Mouse (Mus musculus) erythroid progenitor cell, adult 5-6 weeks (primary cell): ENCODE data around the gene Dyrk2. TPM values are rescaled to one million over a fixed set of nuclear protein-coding genes. Genes with fewer than 3 reads are reported as not detected.

Experiments used
- ATAC-seq: replicated peaks from 2 replicates; pipeline ENCODE4 v1.8.0; 2016; ENCODE audit warnings: moderate number of reproducible peaks, mild to moderate bottlenecking, moderate TSS enrichment, inconsistent platforms; ENCODE audit not compliant: poor library complexity, low FRiP score, severe bottlenecking
- total RNA-seq, 2 experiments: library from RNA; stranded (forward) in 1 of 2; stranded (reverse) in 1 of 2; fragments of 150-400 nt in 1 of 2; fragments of 186-747, 209-891 nt in 1 of 2; gene quantifications; 2 replicates each; pipeline versions ENCODE4 v1.2.3 to v1.2.4; 2015 to 2017; ENCODE audit warnings: low replicate concordance in 2 of 2

Gene Dyrk2
- total RNA-seq, 2 experiments from 2014 or later = 6.3 to 6.8 TPM

DNA sequence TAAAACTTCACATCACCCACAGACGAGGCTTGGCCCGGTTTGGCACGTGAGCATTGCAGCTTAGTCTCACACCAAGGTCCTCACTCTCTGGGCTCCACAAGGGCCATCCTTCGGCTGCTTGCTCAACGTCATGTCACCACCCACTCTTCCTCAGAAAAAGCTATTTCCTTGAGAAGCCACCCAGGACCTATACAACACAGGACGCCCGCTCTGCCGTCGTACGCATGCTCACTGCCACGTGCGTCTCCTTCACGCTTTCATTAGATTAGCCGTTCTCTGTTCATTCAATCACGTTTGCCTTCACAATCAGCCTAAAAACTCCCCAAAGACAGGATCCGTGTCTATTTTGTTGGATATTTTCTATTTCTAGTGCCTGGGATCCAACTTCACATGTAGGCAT, 17.5 kb downstream of the Dyrk2 start:
- ATAC-seq = no peak

DNA sequence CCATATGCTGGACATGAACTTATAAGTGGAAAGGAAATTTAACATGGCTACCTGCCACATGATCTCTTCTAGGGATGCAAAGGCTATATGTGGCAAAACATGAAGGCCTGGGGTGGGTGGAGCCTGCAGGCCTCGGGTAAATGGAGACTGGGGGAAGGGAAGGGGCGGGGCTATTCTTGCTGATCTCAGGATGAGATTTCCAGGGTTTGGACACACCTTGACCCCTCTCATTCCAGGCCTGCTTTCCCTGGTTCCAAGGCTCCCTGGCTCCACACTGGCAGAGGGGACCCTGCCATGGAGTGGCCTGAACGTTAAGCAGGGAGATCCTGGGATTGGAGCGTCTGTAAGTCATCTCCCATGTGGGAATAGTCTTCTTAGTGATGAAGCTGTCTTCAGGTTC, 21.5 kb downstream of the Dyrk2 start:
- no peak for ATAC-seq

DNA sequence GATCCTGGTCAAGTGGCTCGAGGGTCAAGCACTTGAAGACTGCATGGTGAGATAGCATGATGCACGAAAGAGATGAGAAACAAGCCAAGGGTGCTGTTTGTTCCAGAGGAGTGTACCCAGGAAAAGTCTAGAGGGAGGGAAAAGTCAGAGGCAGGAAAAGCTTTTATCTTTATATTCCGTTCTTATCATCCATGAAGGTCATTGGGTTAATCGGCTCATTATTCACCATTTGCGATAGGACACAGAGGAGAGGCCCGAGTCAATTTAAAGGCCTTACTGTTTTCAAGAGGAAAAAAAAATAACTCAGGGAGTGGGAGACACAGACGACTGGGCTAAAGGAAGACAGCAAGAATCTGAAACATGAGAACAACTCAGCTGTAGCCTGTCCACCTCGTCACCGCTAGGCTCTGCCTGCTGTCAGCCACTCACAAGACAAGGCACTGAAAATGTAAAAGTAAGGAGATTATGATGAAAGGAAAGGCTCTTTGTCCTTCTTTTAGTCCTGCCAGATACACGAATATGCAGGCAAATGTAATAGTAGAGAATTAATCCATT, 22.9 kb downstream of the Dyrk2 start:
- no peak for ATAC-seq

DNA sequence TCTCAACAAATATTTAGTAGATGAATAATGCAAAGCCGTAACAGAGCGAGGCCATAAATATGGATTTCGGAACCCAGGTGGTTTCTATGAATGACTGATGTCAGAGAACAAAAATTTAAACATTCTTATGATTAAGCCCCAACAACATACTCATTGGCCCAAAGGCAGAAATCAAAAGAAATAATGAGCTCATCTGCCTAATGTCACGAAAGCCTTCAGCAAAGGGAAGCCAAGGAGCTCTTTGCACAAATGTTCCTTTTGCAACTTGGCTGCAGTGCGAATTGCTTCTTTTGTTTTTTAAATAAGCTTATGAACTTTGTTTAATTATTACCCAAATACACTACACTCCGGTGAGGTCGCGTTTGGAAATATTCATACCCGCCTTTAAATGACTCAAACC, 29.4 kb downstream of the Dyrk2 start:
- no peak for ATAC-seq

DNA sequence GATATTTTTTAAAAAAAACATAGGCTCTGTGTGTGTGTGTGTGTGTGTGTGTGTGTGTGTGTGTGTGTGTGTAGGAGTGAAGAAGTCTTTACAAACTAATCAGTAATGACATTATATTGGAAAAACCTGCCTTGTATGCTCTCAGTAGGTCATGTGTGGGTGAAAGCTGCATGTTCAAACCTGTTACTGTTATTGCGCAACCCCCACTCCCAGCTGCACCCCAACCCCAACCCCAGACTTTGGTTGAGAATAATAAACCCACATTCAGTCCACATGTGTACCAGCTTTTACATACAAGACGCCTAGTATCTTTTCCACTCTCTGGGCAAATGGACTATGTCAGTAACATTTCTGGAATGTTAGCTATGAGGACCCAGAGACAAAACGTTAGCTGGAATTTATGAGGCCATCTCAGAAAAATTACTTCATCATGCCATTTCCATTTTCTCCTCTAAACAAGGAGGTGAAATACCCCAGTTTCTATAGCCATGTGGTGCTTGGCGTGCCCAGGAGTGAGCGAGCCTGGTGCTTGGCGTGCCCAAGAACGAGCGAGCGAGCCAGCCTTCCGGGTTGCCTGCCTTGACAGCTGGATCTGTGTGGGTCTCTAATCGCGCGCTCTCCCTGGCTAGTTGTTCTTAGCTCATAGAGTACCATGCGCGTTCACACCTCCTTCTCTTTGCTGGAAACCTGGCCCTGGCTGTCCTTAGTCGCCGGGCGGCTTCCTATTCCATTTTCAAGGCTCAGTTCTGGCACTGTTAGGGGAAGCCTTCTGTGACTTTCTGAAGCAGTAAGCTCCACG, 30.5 kb downstream of the Dyrk2 start:
- ATAC-seq = no peak

DNA sequence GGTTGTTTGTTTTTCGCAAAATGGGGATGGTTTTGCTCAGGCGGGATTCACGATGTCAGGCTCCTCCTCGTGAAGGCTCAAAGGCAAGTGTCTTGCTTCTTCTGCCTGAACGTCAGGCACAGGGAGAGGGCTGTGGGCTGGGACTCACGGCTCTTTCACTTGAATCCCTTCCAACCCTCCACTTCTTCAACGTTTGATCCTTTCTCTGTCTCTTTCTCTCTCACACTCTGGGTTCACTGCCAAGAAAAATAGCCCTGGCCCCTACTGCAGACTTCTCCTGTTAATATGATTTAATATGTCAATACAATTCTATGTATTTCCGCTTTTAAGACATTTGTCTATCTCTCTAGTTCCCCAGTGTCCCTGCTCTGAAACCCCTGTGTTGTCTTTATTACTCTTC, 32.4 kb downstream of the Dyrk2 start:
- no peak for ATAC-seq

DNA sequence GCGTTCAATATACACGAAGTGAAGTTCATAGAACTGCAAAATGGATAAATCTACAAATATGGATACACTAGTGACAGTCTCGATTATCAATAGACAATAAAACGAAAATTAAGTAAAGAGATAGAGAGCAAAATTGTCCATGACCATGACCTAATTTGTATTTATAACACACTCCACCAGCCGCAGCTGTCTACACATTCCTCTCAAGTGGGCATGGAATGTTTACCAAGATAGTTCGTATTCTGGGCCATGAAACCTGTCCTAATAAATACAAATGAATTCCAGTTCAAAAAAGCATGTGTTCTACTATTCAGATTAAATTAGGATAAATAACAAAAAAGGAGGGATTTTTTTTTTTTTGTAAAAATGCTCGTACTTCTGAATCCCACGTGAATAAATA, 38.8 kb downstream of the Dyrk2 start:
- ATAC-seq = no peak

DNA sequence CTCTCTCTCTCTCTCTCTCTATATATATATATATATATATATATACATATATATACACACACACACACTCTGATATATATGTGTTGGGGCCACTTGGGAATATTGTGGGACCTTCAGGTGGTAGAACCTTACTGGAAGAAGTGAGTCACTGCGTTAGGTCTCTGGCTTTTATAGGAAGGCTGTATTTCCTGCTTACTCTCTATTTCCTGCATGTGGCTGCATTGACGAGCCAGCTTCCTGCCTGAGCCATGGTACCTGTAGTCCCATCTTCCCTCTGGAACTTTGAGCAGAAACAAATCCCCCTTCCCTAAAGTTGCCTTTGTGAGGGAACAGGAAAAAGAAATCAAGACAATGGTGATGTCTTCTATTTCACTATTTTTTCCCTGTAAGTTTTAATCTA, 40.4 kb downstream of the Dyrk2 start:
- no peak for ATAC-seq

DNA sequence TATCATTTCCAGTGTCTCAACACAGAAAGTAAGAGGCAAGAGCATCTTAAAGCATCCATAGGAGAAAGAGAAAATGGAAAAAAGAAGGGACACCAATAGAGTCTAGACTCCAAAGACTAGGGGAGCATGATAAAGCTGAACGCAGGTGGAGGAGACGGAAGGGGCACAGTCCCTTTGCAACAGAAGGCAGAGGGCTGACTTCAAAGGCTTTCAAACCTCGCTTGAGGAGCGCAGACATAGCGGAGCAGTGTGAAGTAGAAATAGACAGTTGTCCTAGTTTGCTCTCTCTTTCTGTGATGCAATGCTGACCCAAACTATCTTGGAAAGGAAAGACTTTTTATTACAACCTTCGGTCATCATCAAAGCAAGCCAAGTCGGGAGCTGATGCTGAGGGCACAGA, 42.9 kb downstream of the Dyrk2 start:
- ATAC-seq = no peak

DNA sequence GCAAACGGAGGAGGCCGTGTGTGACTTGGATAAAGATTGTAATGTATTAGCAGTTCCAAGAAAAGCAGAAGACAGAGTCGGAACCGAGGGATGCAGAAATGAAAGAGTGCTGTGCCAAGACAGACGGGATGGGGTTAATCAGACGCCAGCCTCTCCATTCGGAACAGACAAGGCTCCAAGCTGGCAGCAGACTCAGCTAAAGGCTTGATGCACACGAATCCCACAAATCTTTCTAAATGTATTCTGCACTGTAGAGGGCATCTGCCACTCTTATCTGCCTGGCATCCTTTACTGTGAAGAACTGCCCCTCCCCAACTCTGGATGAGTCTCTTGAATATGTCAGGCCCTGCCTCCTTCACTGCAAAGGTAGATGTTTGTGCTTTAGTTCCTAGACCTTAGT, 45.2 kb downstream of the Dyrk2 start:
- ATAC-seq = no peak

DNA sequence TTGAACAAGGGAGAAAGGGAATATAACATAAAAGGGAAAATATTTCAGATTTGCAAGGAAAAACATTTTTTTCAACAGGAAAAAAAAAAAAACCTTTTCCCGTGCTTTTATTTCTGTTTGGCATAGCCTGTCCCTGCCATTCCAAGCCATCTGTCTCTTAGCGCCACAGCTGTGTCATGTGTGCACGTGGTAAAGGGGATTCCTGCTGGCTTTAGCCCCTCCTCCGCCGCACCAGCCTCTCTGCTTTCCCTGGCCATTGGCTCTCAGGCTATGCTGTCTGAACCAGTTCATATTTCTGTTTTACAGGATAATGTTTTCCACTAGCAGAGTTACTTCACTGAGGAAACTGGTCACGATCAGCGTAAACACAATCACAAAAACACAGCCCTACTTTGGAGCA, 49.1 kb downstream of the Dyrk2 start:
- no peak for ATAC-seq

DNA sequence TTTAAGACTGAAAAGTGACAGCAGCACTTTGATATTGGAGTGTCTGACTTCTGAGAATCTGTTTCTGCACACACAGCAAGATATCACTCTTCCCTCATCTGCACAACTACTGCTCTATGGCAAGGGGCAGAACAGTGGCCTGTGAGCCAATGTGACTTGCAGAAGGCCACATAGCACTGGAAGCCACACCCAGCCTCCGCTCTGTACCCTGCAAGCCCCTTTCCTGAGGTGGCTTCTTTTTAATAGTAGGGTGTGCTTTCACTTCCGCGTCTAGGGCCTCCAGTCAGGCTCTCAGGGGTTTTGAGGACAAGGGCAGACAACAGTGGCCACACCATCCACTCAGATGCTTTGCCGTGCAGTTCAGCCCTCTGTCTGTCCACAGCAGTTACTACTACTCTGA, 50.2 kb downstream of the Dyrk2 start:
- ATAC-seq = no peak

DNA sequence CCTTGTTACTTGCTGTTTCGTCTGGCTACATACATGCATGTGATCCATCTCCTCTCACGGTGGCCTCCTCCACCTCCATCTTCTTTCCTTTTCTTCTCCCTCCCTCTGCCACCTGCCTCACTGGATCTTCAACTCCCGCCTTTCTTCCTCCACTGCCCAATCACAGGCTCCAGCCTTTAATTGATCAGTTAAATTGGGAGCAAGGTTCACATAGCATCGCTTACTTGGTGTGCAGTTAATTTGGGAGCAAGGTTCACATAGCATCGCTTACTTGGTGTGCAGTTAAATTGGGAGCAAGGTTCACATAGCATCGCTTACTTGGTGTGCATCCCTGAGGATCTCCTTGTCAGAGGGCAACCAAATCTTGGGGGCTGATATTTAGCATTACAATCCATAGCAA, 52.9 kb downstream of the Dyrk2 start:
- ATAC-seq = no peak

DNA sequence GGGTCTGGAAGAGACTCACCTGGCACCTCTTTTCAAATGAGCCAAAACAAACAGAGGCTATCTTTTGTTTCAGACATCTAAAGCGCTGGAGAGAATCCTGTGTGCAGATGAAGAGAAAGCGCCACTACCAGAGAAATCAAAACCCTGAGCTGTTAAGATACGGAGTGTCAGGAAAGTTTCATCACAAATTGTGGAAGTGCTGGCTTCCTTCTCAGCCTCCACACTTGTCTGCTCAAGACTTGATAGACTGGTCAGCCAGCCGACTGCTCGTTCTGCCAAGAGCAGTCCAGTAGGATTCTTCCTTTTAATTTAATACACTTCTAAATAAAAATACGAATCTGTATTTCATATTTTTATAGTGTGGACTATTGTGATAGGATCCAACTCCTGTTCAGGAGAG, 58.1 kb downstream of the Dyrk2 start:
- no peak for ATAC-seq

DNA sequence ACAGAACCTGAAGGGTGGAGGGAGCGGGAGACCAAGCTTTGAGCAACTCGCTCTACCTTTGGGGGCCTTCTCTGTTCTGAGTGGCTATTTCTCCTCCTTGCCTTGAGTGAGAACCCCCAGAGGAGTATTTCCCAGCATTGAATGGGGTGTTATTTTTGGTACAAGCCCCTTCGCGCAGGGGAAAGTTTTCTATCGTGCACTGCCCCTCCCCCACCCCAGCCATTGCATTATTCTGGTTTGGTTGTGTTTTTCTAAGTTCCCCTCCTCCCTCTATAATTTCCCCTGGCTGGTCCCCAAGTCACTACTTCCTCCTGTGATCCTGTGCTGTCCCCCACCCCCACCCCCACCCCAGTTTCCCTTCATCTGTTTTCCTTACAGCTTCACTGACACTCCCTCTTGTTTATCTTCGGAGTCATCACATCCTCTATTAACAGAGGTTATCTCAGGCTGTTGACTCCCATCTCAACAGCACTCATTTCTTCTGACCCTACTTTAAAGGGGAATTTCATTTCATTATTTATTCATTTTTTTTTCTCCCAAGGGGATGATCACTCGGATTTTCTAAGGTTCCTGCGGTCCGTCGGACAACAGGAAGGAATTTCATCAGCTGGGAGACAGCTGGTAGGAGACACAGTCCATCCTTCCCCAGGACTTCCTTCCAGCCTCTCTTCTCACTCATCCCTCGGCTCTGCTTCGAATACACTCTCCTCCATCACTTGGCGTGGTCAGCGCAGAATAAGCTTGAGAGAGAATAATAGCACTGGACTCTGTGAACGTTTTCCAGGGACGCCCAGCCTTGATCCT, 58.9 kb downstream of the Dyrk2 start:
- ATAC-seq = no peak
